Mouse (Mus musculus): Measurements from ENCODE around the gene Ucn2. TPM values are rescaled to one million over a fixed set of nuclear protein-coding genes. Genes with fewer than 3 reads are reported as not detected.

The Ucn2 gene
- polyA plus RNA-seq, 1 experiment from 2014 or later = not detected

- Histone ChIP-seq H3K4me1 (replicated peaks) (no peaks in the 10 kb centered on the region), H3K9ac (no peak overlapping the region), H3K36me3 (peaks cover 28% of the 10 kb centered on the region; the same call in 1 of the 2 replicates), H3K9me3 (no peaks in the 10 kb centered on the region), H3K4me2 (no peak overlapping the region), H3K4me3 (no peak overlapping the region), H3K27me3 (no peaks in the 10 kb centered on the region), H3K27ac (replicated peaks) (no peak overlapping the region)
- 88% methylated on average over 4 of the region's 4 CpGs for WGBS
- ATAC-seq (ENCODE audit: low read depth) = no peak
Observed at GRCm38 (mm10) chr9:109021428-109021827, 35.6 kb downstream of the Ucn2 start.

- Histone ChIP-seq H3K27me3 (no peaks in the 10 kb centered on the region), H3K4me2 (no peak overlapping the region), H3K4me3 (no peak overlapping the region), H3K27ac (replicated peaks) (no peak overlapping the region), H3K36me3 (peaks cover 30% of the 10 kb centered on the region; the same call in 1 of the 2 replicates), H3K9me3 (no peaks in the 10 kb centered on the region), H3K4me1 (replicated peaks) (no peaks in the 10 kb centered on the region), H3K9ac (no peak overlapping the region)
- no peak for ATAC-seq (ENCODE audit: low read depth)
- WGBS = 90% methylated on average over 17 of the region's 17 CpGs
Observed at GRCm38 (mm10) chr9:109022866-109023685, 37.3 kb downstream of the Ucn2 start.

DNA sequence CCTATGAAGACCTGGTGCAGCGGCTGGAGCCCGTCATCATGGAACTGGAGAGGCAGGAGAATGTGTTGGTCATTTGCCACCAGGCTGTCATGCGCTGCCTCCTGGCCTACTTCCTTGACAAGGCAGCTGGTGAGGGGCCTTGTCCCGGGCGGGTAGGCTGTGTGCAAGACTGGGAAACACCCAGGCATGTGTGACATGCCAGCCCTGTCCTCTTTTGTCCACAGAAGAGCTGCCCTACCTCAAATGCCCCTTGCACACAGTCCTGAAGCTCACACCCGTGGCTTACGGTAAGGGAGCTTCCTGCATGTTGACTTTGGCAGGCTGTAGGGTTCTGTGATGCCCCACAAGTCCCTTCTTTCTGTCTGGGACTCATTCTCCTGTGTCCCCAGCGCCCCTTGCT, 41.7 kb downstream of the Ucn2 start:
- Histone ChIP-seq H3K27ac (replicated peaks) (no peak overlapping the region), H3K4me2 (no peak overlapping the region), H3K4me1 (replicated peaks) (no peaks in the 10 kb centered on the region), H3K9ac (no peak overlapping the region), H3K36me3 (peaks cover 43% of the 10 kb centered on the region), H3K4me3 (no peak overlapping the region), H3K9me3 (no peaks in the 10 kb centered on the region), H3K27me3 (no peaks in the 10 kb centered on the region)
- WGBS = 86% methylated on average over 8 of the region's 8 CpGs
- ATAC-seq (ENCODE audit: low read depth) = no peak

DNA sequence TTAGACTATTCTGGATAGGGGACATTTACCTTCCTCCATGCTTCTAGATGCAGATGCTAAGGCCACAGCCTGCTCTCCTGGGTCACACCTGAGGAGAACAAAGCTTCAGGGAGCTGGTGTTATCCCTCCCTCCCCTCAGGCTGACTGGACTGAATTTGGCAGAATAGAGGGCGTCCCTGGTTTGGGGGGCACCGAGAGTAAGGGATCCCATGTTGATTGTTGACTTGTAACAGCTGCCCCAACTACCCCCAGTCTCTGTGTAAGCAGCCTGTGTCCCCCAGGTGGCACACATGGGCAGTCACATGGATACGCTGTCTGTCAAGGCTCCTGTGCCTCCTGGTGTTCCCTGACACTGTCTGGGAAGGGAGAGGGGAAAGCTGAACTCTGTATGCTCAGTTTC, 42.6 kb downstream of the Ucn2 start:
- Histone ChIP-seq H3K4me2 (no peak overlapping the region), H3K9ac (no peak overlapping the region), H3K4me1 (replicated peaks) (no peaks in the 10 kb centered on the region), H3K36me3 (peaks cover 37% of the 10 kb centered on the region), H3K27me3 (no peaks in the 10 kb centered on the region), H3K27ac (replicated peaks) (no peak overlapping the region), H3K9me3 (no peaks in the 10 kb centered on the region), H3K4me3 (no peak overlapping the region)
- no peak for ATAC-seq (ENCODE audit: low read depth)
- WGBS = 80% methylated on average over 3 of the region's 3 CpGs

- H3K4me1 ChIP-seq (replicated peaks) = no peaks in the 10 kb centered on the region
- ATAC-seq (ENCODE audit: low read depth) = no peak
- H3K4me2 ChIP-seq = no peak overlapping the region
- H3K9me3 ChIP-seq = no peaks in the 10 kb centered on the region
- WGBS = 80% methylated on average over 5 of the region's 5 CpGs
- no peak overlapping the region for H3K4me3 ChIP-seq
- H3K36me3 ChIP-seq = peaks cover 37% of the 10 kb centered on the region
- H3K9ac ChIP-seq = no peak overlapping the region
- H3K27ac ChIP-seq (replicated peaks) = no peak overlapping the region
- H3K27me3 ChIP-seq = no peaks in the 10 kb centered on the region
Observed at GRCm38 (mm10) chr9:109028919-109029318, 43.1 kb downstream of the Ucn2 start.

- 69% methylated on average over 3 of the region's 3 CpGs for WGBS
- no peaks in the 10 kb centered on the region for H3K27me3 ChIP-seq
- no peaks in the 10 kb centered on the region for H3K4me1 ChIP-seq (replicated peaks)
- ATAC-seq (ENCODE audit: low read depth) = no peak
- H3K4me3 ChIP-seq = no peak overlapping the region
- no peaks in the 10 kb centered on the region for H3K9me3 ChIP-seq
- no peak overlapping the region for H3K27ac ChIP-seq (replicated peaks)
- peaks cover 31% of the 10 kb centered on the region for H3K36me3 ChIP-seq
- H3K9ac ChIP-seq = no peak overlapping the region
- H3K4me2 ChIP-seq = no peak overlapping the region
Observed at GRCm38 (mm10) chr9:109030312-109030711, 44.5 kb downstream of the Ucn2 start.

GRCm38 (mm10) chr9:109031001-109031400, 45.2 kb downstream of the Ucn2 start:
- Histone ChIP-seq H3K27me3 (no peaks in the 10 kb centered on the region), H3K4me1 (replicated peaks) (no peaks in the 10 kb centered on the region), H3K27ac (replicated peaks) (no peak overlapping the region), H3K36me3 (peaks cover 24% of the 10 kb centered on the region), H3K4me2 (no peak overlapping the region), H3K9me3 (no peaks in the 10 kb centered on the region), H3K4me3 (no peak overlapping the region), H3K9ac (no peak overlapping the region)
- ATAC-seq (ENCODE audit: low read depth) = no peak
- 90% methylated on average over 7 of the region's 7 CpGs for WGBS

DNA sequence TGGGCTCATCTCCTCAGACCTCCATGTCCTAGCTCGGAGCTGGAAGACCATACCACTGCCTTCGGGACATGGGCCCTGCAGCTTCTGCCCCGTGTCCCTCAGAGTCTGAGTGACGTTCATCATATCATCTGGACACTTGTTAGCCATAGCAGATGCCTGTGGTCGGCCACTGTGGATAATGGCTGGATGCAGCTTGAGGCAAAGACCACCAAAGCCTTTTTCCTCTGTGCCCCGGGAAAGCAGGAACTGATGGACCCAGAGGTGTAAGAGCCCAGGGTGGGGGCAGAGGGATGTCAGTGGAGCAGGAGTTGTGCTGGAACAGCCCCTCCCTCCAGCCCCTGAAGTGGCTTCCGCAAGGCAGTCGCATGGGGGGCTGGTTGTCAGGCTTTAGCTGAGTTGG, 45.9 kb downstream of the Ucn2 start:
- H3K4me3 ChIP-seq = no peak overlapping the region
- H3K4me2 ChIP-seq = no peak overlapping the region
- H3K27ac ChIP-seq (replicated peaks) = no peak overlapping the region
- H3K27me3 ChIP-seq = no peaks in the 10 kb centered on the region
- H3K4me1 ChIP-seq (replicated peaks) = no peaks in the 10 kb centered on the region
- WGBS = 84% methylated on average over 8 of the region's 8 CpGs
- H3K9ac ChIP-seq = no peak overlapping the region
- H3K36me3 ChIP-seq = peaks cover 24% of the 10 kb centered on the region
- H3K9me3 ChIP-seq = no peaks in the 10 kb centered on the region
- no peak for ATAC-seq (ENCODE audit: low read depth)

DNA sequence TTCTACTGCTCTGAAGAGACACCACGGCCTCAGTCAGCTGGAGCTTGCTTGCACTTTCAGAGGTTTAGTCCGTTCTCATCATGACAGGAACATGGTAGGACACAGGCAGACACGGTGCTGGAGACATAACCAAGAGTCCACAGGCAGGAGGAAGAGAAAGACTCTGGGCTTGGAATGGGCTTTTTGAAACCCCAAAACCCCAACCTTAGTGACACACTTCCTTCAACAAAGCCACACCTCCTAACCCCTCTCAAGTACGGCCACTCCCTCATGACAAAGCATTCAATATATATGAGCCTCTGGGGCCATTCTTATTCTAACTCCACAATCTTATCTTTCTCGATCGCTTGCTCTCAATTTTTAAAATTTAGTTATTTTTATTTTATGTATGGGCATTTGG, 46.6 kb downstream of the Ucn2 start:
- Histone ChIP-seq H3K27me3 (no peaks in the 10 kb centered on the region), H3K4me1 (replicated peaks) (no peaks in the 10 kb centered on the region), H3K9ac (no peak overlapping the region), H3K4me3 (no peak overlapping the region), H3K36me3 (peaks cover 18% of the 10 kb centered on the region), H3K9me3 (no peaks in the 10 kb centered on the region), H3K27ac (replicated peaks) (no peak overlapping the region), H3K4me2 (no peak overlapping the region)
- WGBS = 85% methylated on average over 6 of the region's 6 CpGs
- no peak for ATAC-seq (ENCODE audit: low read depth)

MicroRNAs within 50 kb of the gene (microRNA counts, 519-probe panel; counts per million panel counts)
- not detected for microRNA mmu-miR-711

Small RNA genes within 50 kb of the gene (microRNA-seq; reads per million reads assigned to microRNA genes)
- gene Mir711 = not detected

Other genes with a start within 250 kb of the Ucn2 start
- 183 and 204 TPM in 2 replicates for gene Ip6k2, start 202.2 kb upstream of the Ucn2 start, polyA plus RNA-seq (2015; fragmentation: Nextera tagmentation; extraction: Ambion mirVana)
- gene Nckipsd, start 177.6 kb upstream of the Ucn2 start, polyA plus RNA-seq (2015; fragmentation: Nextera tagmentation; extraction: Ambion mirVana) = 20.7 and 23.9 TPM in 2 replicates
- 12.1 and 12.2 TPM in 2 replicates for gene Celsr3, start 159.7 kb upstream of the Ucn2 start, polyA plus RNA-seq (2015; fragmentation: Nextera tagmentation; extraction: Ambion mirVana)
- gene Slc26a6, start 132.7 kb upstream of the Ucn2 start, polyA plus RNA-seq (2015; fragmentation: Nextera tagmentation; extraction: Ambion mirVana) = 12.7 and 13.5 TPM in 2 replicates
- gene Tmem89, start 71.4 kb upstream of the Ucn2 start, polyA plus RNA-seq (2015; fragmentation: Nextera tagmentation; extraction: Ambion mirVana) = not detected in 2 replicates
- 399 and 434 TPM in 2 replicates for gene Uqcrc1, start 49.4 kb upstream of the Ucn2 start, polyA plus RNA-seq (2015; fragmentation: Nextera tagmentation; extraction: Ambion mirVana)
- gene Col7a1, start 32.4 kb upstream of the Ucn2 start, polyA plus RNA-seq (2015; fragmentation: Nextera tagmentation; extraction: Ambion mirVana) = 1.7 and 2.2 TPM in 2 replicates
- 19.9 and 22.4 TPM in 2 replicates for gene Pfkfb4, start 5.8 kb downstream of the Ucn2 start, polyA plus RNA-seq (2015; fragmentation: Nextera tagmentation; extraction: Ambion mirVana)
- 58.7 and 59.9 TPM in 2 replicates for gene Shisa5, start 52.6 kb downstream of the Ucn2 start, polyA plus RNA-seq (2015; fragmentation: Nextera tagmentation; extraction: Ambion mirVana)
- gene Trex1, start 73.7 kb downstream of the Ucn2 start, polyA plus RNA-seq (2015; fragmentation: Nextera tagmentation; extraction: Ambion mirVana) = 12.4 and 15.0 TPM in 2 replicates
- 26.3 and 29.5 TPM in 2 replicates for gene Atrip, start 88.1 kb downstream of the Ucn2 start, polyA plus RNA-seq (2015; fragmentation: Nextera tagmentation; extraction: Ambion mirVana)
- gene Ccdc51, start 96.5 kb downstream of the Ucn2 start, polyA plus RNA-seq (2015; fragmentation: Nextera tagmentation; extraction: Ambion mirVana) = 14.2 and 15.5 TPM in 2 replicates
- gene Tma7, start 96.6 kb downstream of the Ucn2 start, polyA plus RNA-seq (2015; fragmentation: Nextera tagmentation; extraction: Ambion mirVana) = 726 and 792 TPM in 2 replicates
- gene Plxnb1, start 109.4 kb downstream of the Ucn2 start, polyA plus RNA-seq (2015; fragmentation: Nextera tagmentation; extraction: Ambion mirVana) = 19.9 and 22.2 TPM in 2 replicates
- not detected in 2 replicates for gene Fbxw21, start 176.0 kb downstream of the Ucn2 start, polyA plus RNA-seq (2015; fragmentation: Nextera tagmentation; extraction: Ambion mirVana)
- 0.23 TPM in 1 of 2 replicates, not detected in the other for gene Fbxw13, start 210.0 kb downstream of the Ucn2 start, polyA plus RNA-seq (2015; fragmentation: Nextera tagmentation; extraction: Ambion mirVana)
- gene Fbxw20, start 248.7 kb downstream of the Ucn2 start, polyA plus RNA-seq (2015; fragmentation: Nextera tagmentation; extraction: Ambion mirVana) = not detected in 2 replicates

All from neural tube, embryonic 13.5 days (tissue).